Mouse (Mus musculus) midbrain, embryonic 14.5 days (tissue): ENCODE results near the gene Lsm4. TPM values are rescaled to one million over a fixed set of nuclear protein-coding genes. Genes with fewer than 3 reads are reported as not detected.

Source experiments
- ATAC-seq: fragments of 200-750 bp; cut with Nextera tagmentation; 2 replicates; pipeline ENCODE4 v1.8.0; 2017; ENCODE audit warnings: moderate number of reproducible peaks, moderate library complexity; ENCODE audit not compliant: low FRiP score, low TSS enrichment
- DNase-seq: peaks from one replicate; pipeline ENCODE4 v3.0.0-alpha.2; 2015
- H3K27ac ChIP-seq: fragments of 300-500 bp; sonication (generic); replicated peaks from 2 replicates; pipeline ENCODE4 v1.5.1; 2014; ENCODE audit warnings: mild to moderate bottlenecking, low read depth, low read length, moderate library complexity
- H3K27me3 ChIP-seq: fragments of 300-500 bp; sonication (generic); 2 replicates; pipeline ENCODE4 v1.6.1; 2014; ENCODE audit warnings: low read length, control low read depth, mixed read lengths; ENCODE audit not compliant: control insufficient read depth, insufficient read depth
- H3K36me3 ChIP-seq: fragments of 300-500 bp; sonication (generic); 2 replicates; pipeline ENCODE4 v1.6.1; 2014; ENCODE audit warnings: low read length, control low read depth; ENCODE audit not compliant: control insufficient read depth, insufficient read depth
- H3K4me1 ChIP-seq: fragments of 300-500 bp; sonication (generic); 2 replicates; pipeline ENCODE4 v1.6.1; 2014; ENCODE audit warnings: mild to moderate bottlenecking, antibody characterized with exemption, low read length, control low read depth; ENCODE audit not compliant: control insufficient read depth, insufficient read depth
- H3K4me2 ChIP-seq: fragments of 300-500 bp; sonication (generic); 2 replicates; pipeline ENCODE4 v1.6.1; 2014; ENCODE audit warnings: mild to moderate bottlenecking, low read length, moderate library complexity
- H3K4me3 ChIP-seq: fragments of 300-500 bp; sonication (generic); replicated peaks from 2 replicates; pipeline ENCODE4 v1.5.1; 2014; ENCODE audit warnings: low read depth, low read length
- H3K9ac ChIP-seq: fragments of 300-500 bp; sonication (generic); replicated peaks from 2 replicates; pipeline ENCODE4 v1.6.1; 2014; ENCODE audit warnings: mild to moderate bottlenecking, low read length, moderate library complexity
- H3K9me3 ChIP-seq: fragments of 300-500 bp; sonication (generic); 2 replicates; pipeline ENCODE4 v1.6.1; 2016; ENCODE audit warnings: low read length, control low read depth, mixed read lengths; ENCODE audit not compliant: control insufficient read depth
- WGBS: fragments of 180-500 bp; shearing (Covaris S2); extraction: QIAGEN DNeasy Blood & Tissue Kit; methylation state at CpG from one replicate; pipeline ENCODE4 v1.1.7; 2014; 5-methylcytosine and 5-hydroxymethylcytosine counted together
- polyA plus RNA-seq: library from polyadenylated mRNA; unstranded; fragments of >200 nt; fragmentation: Nextera tagmentation; extraction: Ambion mirVana; gene quantifications from 2 replicates; pipeline ENCODE4 v1.2.1, GENCODE M21; 2014

Lsm4 gene
- polyA plus RNA-seq, 1 experiment from 2014 or later, result 175 TPM

DNA sequence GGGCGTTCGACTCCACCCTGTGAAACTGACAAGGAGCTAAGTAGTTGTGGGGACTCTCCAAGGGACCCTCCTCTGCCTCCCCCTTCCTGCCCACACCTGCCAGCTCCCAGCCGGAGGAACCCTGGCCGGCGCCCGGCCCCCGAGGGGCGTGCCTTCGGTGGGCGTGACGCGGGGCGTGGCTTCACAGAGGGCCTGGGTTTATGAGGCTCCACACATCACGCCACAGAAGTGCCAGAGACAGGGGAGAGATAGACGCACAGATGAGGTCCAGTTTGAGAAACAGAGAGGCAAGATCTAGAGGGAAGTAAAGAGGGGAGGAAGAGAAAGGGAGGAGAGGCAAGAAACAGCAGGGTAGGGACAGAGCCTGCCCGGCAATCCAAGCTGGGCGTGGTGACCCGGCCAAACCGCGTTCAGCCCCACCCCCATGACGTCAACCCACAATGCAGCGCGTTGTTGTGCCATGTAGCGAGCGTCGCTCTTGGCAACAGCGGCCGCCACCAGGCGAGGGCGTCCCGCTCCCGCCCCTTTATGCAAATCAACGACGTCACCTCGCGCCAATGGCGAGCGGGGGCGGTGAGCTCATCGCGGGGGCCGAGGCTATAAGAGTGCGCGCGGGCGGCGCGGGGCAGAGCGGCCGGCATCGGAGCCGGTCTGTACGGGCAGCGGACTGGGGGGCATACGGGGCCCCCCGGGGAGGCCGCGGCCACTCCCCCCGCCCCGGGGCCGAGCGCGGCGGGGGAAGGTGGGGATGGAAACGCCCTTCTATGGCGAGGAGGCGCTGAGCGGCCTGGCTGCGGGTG is 25.5 kb downstream of the Lsm4 start, which contains the start of gene Jund:
Gene Jund, plus strand, starts transcription at position 640 of the 800 bp plus-strand sequence.
- H3K27me3 ChIP-seq, result no peaks in the 10 kb centered on the region
- H3K9ac ChIP-seq, result peak within 1 kb of the TSS; percentile 98
- WGBS, result under 1% methylated on average over 67 of the region's 69 CpGs
- peak; percentile 100 for DNase-seq
- H3K27ac ChIP-seq, result peak within 1 kb of the TSS; percentile 99
- peak within 1 kb of the TSS; percentile 97 for H3K4me3 ChIP-seq
- no peaks in the 10 kb centered on the region for H3K9me3 ChIP-seq
- peak; percentile 91 for ATAC-seq
- peak within 1 kb of the TSS; percentile 59 for H3K4me2 ChIP-seq
- H3K4me1 ChIP-seq, result peaks cover 39% of the 10 kb centered on the region
- H3K36me3 ChIP-seq, result peaks cover 9% of the 10 kb centered on the region; the same call in 1 of the 2 replicates

DNA sequence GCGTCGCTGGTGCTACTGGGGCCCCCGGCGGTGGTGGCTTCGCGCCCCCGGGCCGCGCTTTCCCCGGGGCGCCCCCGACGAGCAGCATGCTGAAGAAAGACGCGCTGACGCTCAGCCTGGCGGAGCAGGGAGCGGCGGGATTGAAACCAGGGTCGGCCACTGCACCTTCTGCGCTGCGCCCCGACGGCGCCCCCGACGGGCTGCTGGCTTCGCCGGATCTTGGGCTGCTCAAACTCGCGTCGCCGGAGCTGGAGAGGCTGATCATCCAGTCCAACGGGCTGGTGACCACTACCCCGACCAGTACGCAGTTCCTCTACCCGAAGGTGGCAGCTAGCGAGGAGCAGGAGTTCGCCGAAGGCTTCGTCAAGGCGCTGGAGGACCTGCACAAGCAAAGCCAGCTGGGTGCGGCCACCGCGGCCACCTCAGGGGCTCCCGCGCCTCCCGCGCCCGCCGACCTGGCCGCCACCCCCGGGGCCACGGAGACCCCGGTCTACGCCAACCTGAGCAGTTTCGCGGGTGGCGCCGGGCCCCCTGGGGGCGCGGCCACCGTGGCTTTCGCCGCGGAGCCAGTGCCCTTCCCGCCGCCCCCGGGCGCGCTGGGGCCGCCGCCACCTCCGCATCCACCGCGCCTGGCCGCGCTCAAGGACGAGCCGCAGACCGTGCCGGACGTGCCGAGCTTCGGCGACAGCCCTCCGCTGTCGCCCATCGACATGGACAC is 26.2 kb downstream of the Lsm4 start:
- peaks cover 9% of the 10 kb centered on the region; the same call in 1 of the 2 replicates for H3K36me3 ChIP-seq
- H3K4me2 ChIP-seq, result peak overlapping the region; percentile 59
- under 1% methylated on average over 89 of the region's 89 CpGs for WGBS
- H3K4me3 ChIP-seq, result peak overlapping the region; percentile 97
- peak overlapping the region; percentile 99 for H3K27ac ChIP-seq
- no peaks in the 10 kb centered on the region for H3K27me3 ChIP-seq
- H3K9ac ChIP-seq, result peak overlapping the region; percentile 98
- ATAC-seq (peak; percentile 0; the same call in 1 of the 2 replicates), DNase-seq (no peak)
- H3K9me3 ChIP-seq, result no peaks in the 10 kb centered on the region
- peaks cover 39% of the 10 kb centered on the region for H3K4me1 ChIP-seq

DNA sequence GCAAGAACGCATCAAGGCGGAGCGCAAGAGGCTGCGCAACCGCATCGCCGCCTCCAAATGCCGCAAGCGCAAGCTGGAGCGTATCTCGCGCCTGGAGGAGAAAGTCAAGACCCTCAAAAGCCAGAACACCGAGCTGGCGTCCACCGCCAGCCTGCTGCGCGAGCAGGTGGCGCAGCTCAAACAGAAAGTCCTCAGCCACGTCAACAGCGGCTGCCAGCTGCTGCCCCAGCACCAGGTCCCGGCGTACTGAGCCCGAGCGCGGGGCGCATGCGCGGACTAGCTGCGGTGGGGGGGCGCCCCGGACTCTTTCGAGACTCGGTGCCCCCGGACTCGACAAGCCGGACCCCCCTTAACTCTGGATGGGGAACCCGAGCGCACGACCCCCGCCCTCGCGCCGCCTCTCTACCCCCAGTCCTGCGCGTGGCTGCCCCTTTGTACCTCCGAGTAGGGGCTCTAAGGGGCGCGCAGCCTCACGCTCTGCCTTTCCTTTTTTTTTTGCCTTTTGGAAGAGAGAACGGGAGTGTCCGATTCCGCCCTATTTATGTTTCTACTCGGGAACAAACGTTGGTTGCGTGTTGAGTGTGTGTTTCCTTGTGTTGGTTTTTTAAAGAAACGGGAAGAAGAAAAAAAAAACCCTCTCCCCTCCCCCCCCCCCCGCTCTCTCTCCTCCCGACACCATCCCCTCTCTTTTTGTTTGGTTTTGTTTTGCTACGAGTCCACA is 26.9 kb downstream of the Lsm4 start:
- H3K36me3 ChIP-seq, result peaks cover 9% of the 10 kb centered on the region; the same call in 1 of the 2 replicates
- DNase-seq (peak; percentile 90), ATAC-seq (peak; percentile 15; the same call in 1 of the 2 replicates)
- H3K4me2 ChIP-seq, result peak overlapping the region; percentile 59
- WGBS, result under 1% methylated on average over 59 of the region's 59 CpGs
- H3K27ac ChIP-seq, result peak overlapping the region; percentile 99
- peak overlapping the region; percentile 98 for H3K9ac ChIP-seq
- peaks cover 39% of the 10 kb centered on the region for H3K4me1 ChIP-seq
- H3K4me3 ChIP-seq, result peak overlapping the region; percentile 97
- H3K27me3 ChIP-seq, result no peaks in the 10 kb centered on the region
- H3K9me3 ChIP-seq, result no peaks in the 10 kb centered on the region

DNA sequence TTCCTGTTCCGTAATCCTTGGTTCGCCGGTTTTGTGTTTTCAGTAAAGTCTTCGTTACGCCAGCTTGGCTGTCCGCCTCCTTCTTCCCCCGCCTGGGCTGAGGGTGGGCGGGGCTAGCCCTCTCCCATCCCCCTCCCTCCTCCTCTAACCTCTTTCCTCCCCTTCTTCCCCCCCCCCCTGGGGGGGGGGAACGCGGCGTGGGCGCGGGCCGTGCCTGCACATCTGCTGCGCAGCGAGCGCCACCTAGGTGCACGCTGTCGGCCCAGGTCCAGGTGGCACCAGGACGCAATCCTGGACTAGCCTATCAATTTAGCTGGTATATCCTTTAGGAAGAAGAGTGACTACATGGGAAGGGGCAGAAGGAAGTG is 27.5 kb downstream of the Lsm4 start:
- WGBS, result under 1% methylated on average over 20 of the region's 20 CpGs
- Histone ChIP-seq H3K4me1 (peaks cover 39% of the 10 kb centered on the region), H3K4me2 (peak overlapping the region; percentile 59), H3K9me3 (no peaks in the 10 kb centered on the region), H3K27me3 (no peaks in the 10 kb centered on the region), H3K36me3 (peaks cover 9% of the 10 kb centered on the region; the same call in 1 of the 2 replicates), H3K4me3 (peak overlapping the region; percentile 97), H3K27ac (peak overlapping the region; percentile 99), H3K9ac (peak overlapping the region; percentile 98)
- peak; percentile 98 for DNase-seq
- ATAC-seq, result peak; percentile 24

DNA sequence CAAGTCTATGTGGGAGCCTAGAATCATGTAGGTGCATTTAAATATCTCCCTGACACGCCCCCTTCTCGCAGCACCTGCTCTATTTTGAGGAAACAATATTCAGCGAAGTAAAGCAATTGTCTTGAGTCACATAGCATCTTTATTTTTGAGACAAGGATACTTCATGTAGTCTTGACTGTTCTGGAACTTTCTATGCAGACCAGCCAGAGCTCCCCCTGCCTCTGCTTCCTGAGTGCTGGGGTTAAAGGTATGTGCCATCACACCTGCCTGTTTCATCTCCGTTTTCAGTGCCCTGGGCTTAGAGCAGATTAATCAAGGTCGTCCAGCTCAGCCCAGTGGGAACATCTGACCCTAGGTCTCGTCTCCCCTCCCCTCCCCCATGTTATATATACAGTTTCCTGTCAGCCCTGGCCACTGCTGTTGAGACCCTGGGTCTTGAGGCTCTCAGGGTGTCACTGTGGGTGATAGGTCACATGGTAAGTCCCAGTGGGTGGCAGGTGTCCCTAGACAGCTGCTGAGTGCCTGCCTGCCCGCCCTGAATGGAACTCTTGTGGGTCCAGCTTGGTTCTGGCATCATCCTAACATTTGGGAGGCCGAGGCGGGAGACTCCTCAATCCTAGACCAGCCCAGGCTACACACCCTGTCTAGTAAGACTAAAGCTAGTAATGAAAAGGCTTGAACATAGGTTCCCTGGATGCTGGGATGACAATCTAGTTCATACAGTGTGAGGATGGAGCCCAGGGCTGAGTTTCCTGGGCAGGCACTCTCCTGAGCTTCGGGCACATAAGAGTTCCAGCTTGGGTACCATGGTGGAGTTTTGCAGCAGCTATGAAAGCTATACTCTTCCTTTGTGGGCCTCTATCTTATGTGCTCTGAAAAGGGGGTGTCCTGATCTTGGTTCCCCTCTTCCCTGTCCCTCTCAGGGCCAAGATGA is 28.3 kb downstream of the Lsm4 start:
- peak overlapping the region; percentile 98 for H3K9ac ChIP-seq
- H3K4me2 ChIP-seq, result peak overlapping the region; percentile 59
- ATAC-seq (no peak), DNase-seq (no peak)
- H3K27me3 ChIP-seq, result no peaks in the 10 kb centered on the region
- peaks cover 36% of the 10 kb centered on the region for H3K4me1 ChIP-seq
- 54% methylated on average over 10 of the region's 10 CpGs for WGBS
- H3K9me3 ChIP-seq, result no peaks in the 10 kb centered on the region
- H3K36me3 ChIP-seq, result peaks cover 9% of the 10 kb centered on the region; the same call in 1 of the 2 replicates
- H3K4me3 ChIP-seq, result peak overlapping the region; percentile 97
- peak overlapping the region; percentile 99 for H3K27ac ChIP-seq

DNA sequence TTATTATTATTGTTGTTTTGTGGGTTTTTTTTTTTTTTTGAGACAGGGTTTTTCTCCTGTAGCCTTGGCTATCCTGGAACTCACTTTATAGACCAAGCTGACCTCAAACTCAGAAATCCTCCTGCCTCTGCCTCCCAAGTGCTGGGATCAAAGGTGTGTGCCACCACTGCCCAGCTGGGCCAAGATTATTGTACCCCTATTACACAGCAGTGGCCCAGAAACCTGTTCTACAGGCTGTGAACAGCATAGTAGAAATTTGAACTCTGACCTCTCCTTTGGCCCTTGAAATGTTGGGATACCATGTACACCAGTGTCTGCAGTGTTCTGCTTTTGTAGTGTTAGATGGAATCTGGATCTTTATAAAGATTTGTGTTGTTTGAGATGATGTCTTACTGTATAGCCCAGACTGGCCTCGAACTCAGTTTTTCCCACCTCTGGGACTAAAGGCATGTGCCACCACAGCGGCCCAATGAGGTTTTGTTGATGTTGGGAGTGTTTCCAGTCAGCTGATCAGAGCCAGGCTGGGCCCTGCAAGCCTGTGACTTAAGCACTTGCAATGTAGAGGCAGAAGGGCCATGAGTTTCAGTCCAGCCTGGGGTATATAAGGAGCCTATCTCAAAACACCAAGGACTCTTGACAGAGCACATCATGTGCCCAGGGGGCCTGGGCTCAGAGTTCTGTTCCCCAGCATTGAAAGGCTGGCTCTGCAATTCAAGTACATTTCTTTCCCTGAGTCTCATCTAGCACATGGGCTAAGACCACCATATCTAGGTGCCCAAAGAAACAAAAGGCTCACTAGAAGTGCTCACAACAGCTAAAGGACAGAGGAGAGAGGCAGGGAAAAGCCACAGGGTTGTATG is 29.2 kb downstream of the Lsm4 start:
- Histone ChIP-seq H3K27ac (no peak overlapping the region), H3K9me3 (no peaks in the 10 kb centered on the region), H3K4me3 (peak overlapping the region; percentile 97), H3K9ac (peak overlapping the region; percentile 10; the same call in 1 of the 2 replicates), H3K4me2 (peak overlapping the region; percentile 59), H3K36me3 (peaks cover 9% of the 10 kb centered on the region; the same call in 1 of the 2 replicates), H3K27me3 (no peaks in the 10 kb centered on the region), H3K4me1 (peaks cover 27% of the 10 kb centered on the region)
- no peak for DNase-seq
- ATAC-seq, result no peak
- 83% methylated on average over 2 of the region's 2 CpGs for WGBS

DNA sequence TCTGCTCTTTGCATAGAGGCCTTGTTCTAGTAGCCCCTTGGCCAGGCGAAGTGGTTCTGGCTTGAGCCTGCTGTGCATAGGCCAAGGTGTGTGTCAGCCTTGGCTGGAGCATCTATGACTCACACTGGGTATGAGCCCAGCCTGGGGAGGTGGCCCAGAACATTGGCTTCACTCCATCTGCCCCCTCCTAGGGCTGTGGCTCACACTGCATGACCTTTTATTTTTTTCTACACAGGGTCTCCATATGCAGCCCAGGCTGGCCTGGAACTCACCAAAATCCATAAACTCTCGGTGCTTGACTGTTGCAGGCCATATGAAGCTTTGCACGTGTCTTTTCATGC is 29.8 kb downstream of the Lsm4 start:
- Histone ChIP-seq H3K4me2 (peak overlapping the region; percentile 59), H3K4me1 (peaks cover 22% of the 10 kb centered on the region), H3K27ac (no peak overlapping the region), H3K9me3 (no peaks in the 10 kb centered on the region), H3K4me3 (no peak overlapping the region), H3K27me3 (no peaks in the 10 kb centered on the region), H3K36me3 (peaks cover 9% of the 10 kb centered on the region; the same call in 1 of the 2 replicates), H3K9ac (peak overlapping the region; percentile 10; the same call in 1 of the 2 replicates)
- ATAC-seq (no peak), DNase-seq (no peak)
- 88% methylated on average over 3 of the region's 3 CpGs for WGBS
